Mouse (Mus musculus) testis, adult 2 months (tissue): ENCODE measurements at regions not wholly inside any gene's neighbourhood (a gene's known extent, or its start where the extent isn't known, plus 50 kb on each side); places are given as distances from the start of the nearest gene placed in this dataset.
"Not testable (repeated sequence)": the region's sequence is repeated elsewhere in the genome, so short reads cannot be mapped to it uniquely, and the experiment has no call there.

Experiments used
- CTCF ChIP-seq: fragments of 200-500 bp; IDR thresholded peaks from 2 replicates; pipeline ENCODE4 v1.5.1; 2012; ENCODE audit warnings: low read depth, mild to moderate bottlenecking, inconsistent platforms, low read length, moderate library complexity; ENCODE audit not compliant: control insufficient read depth, insufficient read depth, insufficient replicate concordance
- POLR2A ChIP-seq: fragments of 200-500 bp; IDR thresholded peaks from 2 replicates; pipeline ENCODE4 v1.6.1; 2012; ENCODE audit warnings: low read depth, mild to moderate bottlenecking, inconsistent platforms, low read length, moderate library complexity; ENCODE audit not compliant: control insufficient read depth

- TF ChIP-seq POLR2A, CTCF: not testable (repeated sequence)
Measured at GRCm38 (mm10) chr12:69463327-69463726, 91.1 kb upstream of the Gm9887 start.
